Mouse (Mus musculus) testis, adult 2 months (tissue): Measurements from ENCODE around the gene Nup98.

ENCODE experiments used
- CTCF ChIP-seq: fragments of 200-500 bp; IDR thresholded peaks from 2 replicates; pipeline ENCODE4 v1.5.1; 2012; ENCODE audit warnings: low read depth, mild to moderate bottlenecking, inconsistent platforms, low read length, moderate library complexity; ENCODE audit not compliant: control insufficient read depth, insufficient read depth, insufficient replicate concordance
- POLR2A ChIP-seq: fragments of 200-500 bp; IDR thresholded peaks from 2 replicates; pipeline ENCODE4 v1.6.1; 2012; ENCODE audit warnings: low read depth, mild to moderate bottlenecking, inconsistent platforms, low read length, moderate library complexity; ENCODE audit not compliant: control insufficient read depth

GRCm38 (mm10) chr7:102245775-102246174, 35.8 kb upstream of the Nup98 start:
- TF ChIP-seq POLR2A: no peak
- TF ChIP-seq CTCF: no peak
